Mouse (Mus musculus) urinary bladder, adult 18-20 months (tissue): Measurements from ENCODE around the gene Impad1.
A peak's percentile ranks its signal among the peaks of the same experiment; 100 is the strongest.

Source experiments
- DNase-seq, 2 experiments: peaks; one replicate each; pipeline ENCODE4 v3.0.0; 2022; ENCODE audit warnings: low spot score in 2 of 2, mixed read lengths in 2 of 2

Gene Impad1

GRCm38 (mm10) chr4:4792992-4793834 lies at the start of gene Impad1:
Gene Impad1 (minus strand): TSS chr4:4793355.
- DNase-seq: peak; percentile 83 to 94

- no peak for DNase-seq
Measured at GRCm38 (mm10) chr4:4840145-4840544, 47.0 kb upstream of the Impad1 start.

- no peak for DNase-seq
Measured at GRCm38 (mm10) chr4:4833789-4834295, 40.7 kb upstream of the Impad1 start.

- DNase-seq: no peak
Measured at GRCm38 (mm10) chr4:4828131-4828530, 35.0 kb upstream of the Impad1 start.

GRCm38 (mm10) chr4:4822119-4822518 lies 29.0 kb upstream of the Impad1 start:
- no peak for DNase-seq

GRCm38 (mm10) chr4:4792141-4792991 lies 789 bp downstream of the Impad1 start:
- peak; percentile 34 to 60 for DNase-seq

GRCm38 (mm10) chr4:4791180-4791579 lies 2.0 kb downstream of the Impad1 start:
- DNase-seq: no peak

GRCm38 (mm10) chr4:4785169-4785568 lies 8.0 kb downstream of the Impad1 start:
- DNase-seq: no peak

- no peak for DNase-seq
Measured at GRCm38 (mm10) chr4:4784305-4784704, 8.8 kb downstream of the Impad1 start.

- no peak for DNase-seq
Measured at GRCm38 (mm10) chr4:4783686-4783957, 9.5 kb downstream of the Impad1 start.

- no peak for DNase-seq
Measured at GRCm38 (mm10) chr4:4782882-4783685, 10.1 kb downstream of the Impad1 start.

- DNase-seq: no peak
Measured at GRCm38 (mm10) chr4:4779265-4779770, 13.8 kb downstream of the Impad1 start.

- no peak for DNase-seq
Measured at GRCm38 (mm10) chr4:4771523-4772114, 21.5 kb downstream of the Impad1 start.

- DNase-seq: no peak
Measured at GRCm38 (mm10) chr4:4765806-4766205, 27.3 kb downstream of the Impad1 start.

GRCm38 (mm10) chr4:4758376-4758775 lies 34.8 kb downstream of the Impad1 start:
- no peak for DNase-seq

GRCm38 (mm10) chr4:4729427-4729826 lies 63.7 kb downstream of the Impad1 start:
- DNase-seq: no peak

GRCm38 (mm10) chr4:4726241-4726776 lies 66.8 kb downstream of the Impad1 start:
- no peak for DNase-seq

GRCm38 (mm10) chr4:4723821-4724220 lies 69.3 kb downstream of the Impad1 start:
- DNase-seq: no peak

GRCm38 (mm10) chr4:4722081-4722480 lies 71.1 kb downstream of the Impad1 start:
- DNase-seq: no peak

- DNase-seq: no peak
Measured at GRCm38 (mm10) chr4:4717763-4718347, 75.3 kb downstream of the Impad1 start.
